Mouse (Mus musculus): ENCODE measurements at regions not wholly inside any gene's neighbourhood (a gene's known extent, or its start where the extent isn't known, plus 50 kb on each side); places are given as distances from the start of the nearest gene placed in this dataset.

GRCm38 (mm10) chr9:59143610-59144009, 107.4 kb upstream of the Neo1 start:
- Histone ChIP-seq H3K27me3 (replicated peaks; ENCODE audit: control insufficient read depth, insufficient read depth, low read length) (no peaks in the 10 kb centered on the region), H3K4me2 (ENCODE audit: low read length) (no peak overlapping the region), H3K4me1 (replicated peaks; ENCODE audit: control insufficient read depth, insufficient read depth, low read length) (no peaks in the 10 kb centered on the region), H3K9ac (ENCODE audit: low read length) (no peak overlapping the region), H3K36me3 (ENCODE audit: control insufficient read depth, insufficient read depth, low read length) (no peaks in the 10 kb centered on the region), H3K9me3 (ENCODE audit: control insufficient read depth, low read length) (no peaks in the 10 kb centered on the region), H3K27ac (ENCODE audit: low read depth) (no peak overlapping the region), H3K4me3 (ENCODE audit: low read depth, low read length) (no peak overlapping the region)
- WGBS: 69% methylated on average over 4 of the region's 4 CpGs
- ATAC-seq (replicated peaks; ENCODE audit: low FRiP score, low TSS enrichment, low read depth) (0 out of 2 replicates have a peak, but pooled peaks have one; percentile 53), DNase-seq (ENCODE audit: low spot score) (no peak)

- H3K9me3 ChIP-seq (ENCODE audit: control insufficient read depth, low read length): no peaks in the 10 kb centered on the region
- H3K9ac ChIP-seq (ENCODE audit: low read length): no peak overlapping the region
- peaks cover 9% of the 10 kb centered on the region for H3K4me1 ChIP-seq (replicated peaks; ENCODE audit: control insufficient read depth, insufficient read depth, low read length)
- no peak overlapping the region for H3K4me3 ChIP-seq (ENCODE audit: low read depth, low read length)
- WGBS: 14% methylated on average over 15 of the region's 15 CpGs
- DNase-seq (ENCODE audit: low spot score): peak; percentile 60
- no peaks in the 10 kb centered on the region for H3K36me3 ChIP-seq (ENCODE audit: control insufficient read depth, insufficient read depth, low read length)
- peak overlapping the region; percentile 38 for H3K4me2 ChIP-seq (ENCODE audit: low read length)
- 0 out of 2 replicates have a peak, but pooled peaks have one; percentile 8 for ATAC-seq (replicated peaks; ENCODE audit: low FRiP score, low TSS enrichment, low read depth)
- no peaks in the 10 kb centered on the region for H3K27me3 ChIP-seq (replicated peaks; ENCODE audit: control insufficient read depth, insufficient read depth, low read length)
- peak overlapping the region; percentile 20 for H3K27ac ChIP-seq (ENCODE audit: low read depth)
Measured at GRCm38 (mm10) chr9:59134171-59135041, 98.2 kb upstream of the Neo1 start.

GRCm38 (mm10) chr9:59129699-59130340, 93.6 kb upstream of the Neo1 start:
- WGBS: 87% methylated on average over 9 of the region's 9 CpGs
- Histone ChIP-seq H3K4me2 (ENCODE audit: low read length) (no peak overlapping the region), H3K4me1 (replicated peaks; ENCODE audit: control insufficient read depth, insufficient read depth, low read length) (peaks cover 9% of the 10 kb centered on the region), H3K4me3 (ENCODE audit: low read depth, low read length) (no peak overlapping the region), H3K36me3 (ENCODE audit: control insufficient read depth, insufficient read depth, low read length) (no peaks in the 10 kb centered on the region), H3K27ac (ENCODE audit: low read depth) (no peak overlapping the region), H3K27me3 (replicated peaks; ENCODE audit: control insufficient read depth, insufficient read depth, low read length) (no peaks in the 10 kb centered on the region), H3K9me3 (ENCODE audit: control insufficient read depth, low read length) (no peaks in the 10 kb centered on the region), H3K9ac (ENCODE audit: low read length) (no peak overlapping the region)
- DNase-seq (ENCODE audit: low spot score): no peak
- no peak for ATAC-seq (replicated peaks; ENCODE audit: low FRiP score, low TSS enrichment, low read depth)

- ATAC-seq (replicated peaks; ENCODE audit: low FRiP score, low TSS enrichment, low read depth) (no peak), DNase-seq (ENCODE audit: low spot score) (no peak)
- H3K27ac ChIP-seq (ENCODE audit: low read depth): no peak overlapping the region
- H3K27me3 ChIP-seq (replicated peaks; ENCODE audit: control insufficient read depth, insufficient read depth, low read length): no peaks in the 10 kb centered on the region
- H3K9ac ChIP-seq (ENCODE audit: low read length): no peak overlapping the region
- no peak overlapping the region for H3K4me3 ChIP-seq (ENCODE audit: low read depth, low read length)
- H3K4me2 ChIP-seq (ENCODE audit: low read length): no peak overlapping the region
- no peaks in the 10 kb centered on the region for H3K9me3 ChIP-seq (ENCODE audit: control insufficient read depth, low read length)
- H3K4me1 ChIP-seq (replicated peaks; ENCODE audit: control insufficient read depth, insufficient read depth, low read length): peaks cover 3% of the 10 kb centered on the region; the same call in 1 of the 2 replicates
- WGBS: 85% methylated on average over 1 of the region's 1 CpGs
- H3K36me3 ChIP-seq (ENCODE audit: control insufficient read depth, insufficient read depth, low read length): no peaks in the 10 kb centered on the region
Measured at GRCm38 (mm10) chr9:59129252-59129651, 93.0 kb upstream of the Neo1 start.

GRCm38 (mm10) chr9:59128023-59128422, 91.8 kb upstream of the Neo1 start:
- ATAC-seq (replicated peaks; ENCODE audit: low FRiP score, low TSS enrichment, low read depth): no peak
- 77% methylated on average over 2 of the region's 2 CpGs for WGBS

GRCm38 (mm10) chr9:59125886-59126285, 89.6 kb upstream of the Neo1 start:
- no peak overlapping the region for H3K4me3 ChIP-seq (ENCODE audit: low read depth, low read length)
- WGBS: 81% methylated on average over 6 of the region's 6 CpGs
- DNase-seq (ENCODE audit: low spot score) (no peak), ATAC-seq (replicated peaks; ENCODE audit: low FRiP score, low TSS enrichment, low read depth) (no peak)
- no peak overlapping the region for H3K9ac ChIP-seq (ENCODE audit: low read length)
- H3K9me3 ChIP-seq (ENCODE audit: control insufficient read depth, low read length): no peaks in the 10 kb centered on the region
- no peaks in the 10 kb centered on the region for H3K27me3 ChIP-seq (replicated peaks; ENCODE audit: control insufficient read depth, insufficient read depth, low read length)
- H3K36me3 ChIP-seq (ENCODE audit: control insufficient read depth, insufficient read depth, low read length): no peaks in the 10 kb centered on the region
- no peak overlapping the region for H3K27ac ChIP-seq (ENCODE audit: low read depth)
- no peak overlapping the region for H3K4me2 ChIP-seq (ENCODE audit: low read length)
- no peaks in the 10 kb centered on the region for H3K4me1 ChIP-seq (replicated peaks; ENCODE audit: control insufficient read depth, insufficient read depth, low read length)

More at GRCm38 (mm10) chr9:59128023-59128422, 91.8 kb upstream of the Neo1 start:
- Histone ChIP-seq H3K36me3 (ENCODE audit: control insufficient read depth, insufficient read depth, low read length) (no peaks in the 10 kb centered on the region), H3K4me3 (ENCODE audit: low read depth, low read length) (no peak overlapping the region), H3K27me3 (replicated peaks; ENCODE audit: control insufficient read depth, insufficient read depth, low read length) (no peaks in the 10 kb centered on the region), H3K4me1 (replicated peaks; ENCODE audit: control insufficient read depth, insufficient read depth, low read length) (no peaks in the 10 kb centered on the region), H3K27ac (ENCODE audit: low read depth) (no peak overlapping the region), H3K9me3 (ENCODE audit: control insufficient read depth, low read length) (no peaks in the 10 kb centered on the region), H3K4me2 (ENCODE audit: low read length) (no peak overlapping the region), H3K9ac (ENCODE audit: low read length) (no peak overlapping the region)
- DNase-seq (ENCODE audit: low spot score): no peak

- H3K27me3 ChIP-seq (replicated peaks; ENCODE audit: control insufficient read depth, insufficient read depth, low read length): no peaks in the 10 kb centered on the region
- no peaks in the 10 kb centered on the region for H3K36me3 ChIP-seq (ENCODE audit: control insufficient read depth, insufficient read depth, low read length)
- no peak overlapping the region for H3K27ac ChIP-seq (ENCODE audit: low read depth)
- DNase-seq (ENCODE audit: low spot score): no peak
- 44% methylated on average over 2 of the region's 2 CpGs for WGBS
- H3K4me1 ChIP-seq (replicated peaks; ENCODE audit: control insufficient read depth, insufficient read depth, low read length): no peaks in the 10 kb centered on the region
- no peaks in the 10 kb centered on the region for H3K9me3 ChIP-seq (ENCODE audit: control insufficient read depth, low read length)
- H3K4me3 ChIP-seq (ENCODE audit: low read depth, low read length): no peak overlapping the region
- no peak overlapping the region for H3K9ac ChIP-seq (ENCODE audit: low read length)
- no peak overlapping the region for H3K4me2 ChIP-seq (ENCODE audit: low read length)
- ATAC-seq (replicated peaks; ENCODE audit: low FRiP score, low TSS enrichment, low read depth): no peak
Measured at GRCm38 (mm10) chr9:59116561-59116960, 80.3 kb upstream of the Neo1 start.

GRCm38 (mm10) chr9:59113859-59114258, 77.6 kb upstream of the Neo1 start:
- no peaks in the 10 kb centered on the region for H3K27me3 ChIP-seq (replicated peaks; ENCODE audit: control insufficient read depth, insufficient read depth, low read length)
- no peak overlapping the region for H3K27ac ChIP-seq (ENCODE audit: low read depth)
- no peak for ATAC-seq (replicated peaks; ENCODE audit: low FRiP score, low TSS enrichment, low read depth)
- WGBS: 63% methylated on average over 4 of the region's 4 CpGs
- no peak overlapping the region for H3K4me3 ChIP-seq (ENCODE audit: low read depth, low read length)
- no peak overlapping the region for H3K4me2 ChIP-seq (ENCODE audit: low read length)
- H3K36me3 ChIP-seq (ENCODE audit: control insufficient read depth, insufficient read depth, low read length): no peaks in the 10 kb centered on the region
- H3K9ac ChIP-seq (ENCODE audit: low read length): no peak overlapping the region
- no peak for DNase-seq (ENCODE audit: low spot score)
- no peaks in the 10 kb centered on the region for H3K9me3 ChIP-seq (ENCODE audit: control insufficient read depth, low read length)
- no peaks in the 10 kb centered on the region for H3K4me1 ChIP-seq (replicated peaks; ENCODE audit: control insufficient read depth, insufficient read depth, low read length)
